Mouse (Mus musculus): ENCODE data around the gene Gbp4. TPM values are rescaled to one million over a fixed set of nuclear protein-coding genes. Genes with fewer than 3 reads are reported as not detected.
"Not testable (repeated sequence)": the region's sequence is repeated elsewhere in the genome, so short reads cannot be mapped to it uniquely, and the experiment has no call there.

Gene Gbp4
- polyA plus RNA-seq, 1 experiment from 2014 or later, result 1.1 TPM

DNA sequence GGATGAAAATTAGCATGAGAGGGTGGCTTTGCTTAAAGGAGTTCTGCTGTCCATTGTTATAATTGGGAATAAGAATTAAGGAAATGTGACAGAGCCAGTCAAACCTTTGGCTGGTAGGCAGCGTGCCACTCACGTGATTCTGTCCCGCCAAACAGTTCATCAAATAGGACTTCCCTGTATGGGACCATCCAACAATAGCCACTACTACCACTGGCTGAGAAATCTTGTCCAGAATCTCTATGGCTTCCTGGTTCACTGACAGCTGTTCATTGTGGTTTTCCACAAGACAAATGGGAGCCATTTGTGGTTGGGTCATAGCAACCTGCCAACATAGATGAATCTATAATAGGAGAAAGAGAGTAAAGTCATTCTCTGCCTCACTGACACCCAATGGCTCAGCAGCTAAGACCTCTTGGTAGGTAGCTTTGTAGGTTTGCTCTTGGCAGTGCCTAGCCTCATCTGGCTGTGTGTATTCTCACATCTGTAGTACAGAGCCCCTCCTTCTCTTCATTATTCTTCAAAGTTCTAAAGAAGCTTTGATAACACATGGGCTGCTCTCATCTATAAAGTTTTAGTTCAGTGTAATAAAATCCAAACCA is 2.6 kb downstream of the Gbp4 start:
- not testable (repeated sequence) for H3K9me3 ChIP-seq (replicated peaks; ENCODE audit: control insufficient read depth, low read length); H3K27me3 ChIP-seq (ENCODE audit: control insufficient read depth, insufficient read depth, low read length); H3K4me1 ChIP-seq (ENCODE audit: control insufficient read depth, insufficient read depth, low read length); H3K27ac ChIP-seq (ENCODE audit: low read length); H3K4me3 ChIP-seq (replicated peaks; ENCODE audit: low read length); ATAC-seq (ENCODE audit: insufficient read depth, low FRiP score); H3K4me2 ChIP-seq (ENCODE audit: low read depth, low read length); H3K9ac ChIP-seq (ENCODE audit: low read length); H3K36me3 ChIP-seq (ENCODE audit: control insufficient read depth, insufficient read depth, low read length)
- 81% methylated on average over 3 of the region's 3 CpGs for WGBS

DNA sequence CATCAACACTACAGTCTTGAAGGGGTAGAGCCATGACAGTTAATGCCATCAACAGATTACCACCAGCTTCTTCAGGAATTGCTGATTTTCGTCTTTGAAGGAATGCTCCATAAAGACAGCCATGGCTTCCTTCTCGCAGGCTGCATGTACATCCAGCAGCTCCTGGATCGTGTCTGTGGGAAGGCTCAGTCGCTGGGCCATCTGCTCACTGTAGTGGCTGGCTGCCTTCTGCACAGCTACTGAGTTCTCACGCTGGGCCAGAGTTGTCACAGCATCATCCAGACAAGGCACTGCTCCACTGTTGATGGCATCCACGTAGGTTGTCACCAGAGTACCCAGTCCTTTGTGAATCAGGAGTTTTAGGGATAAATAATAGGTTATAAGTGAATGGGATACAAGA is 17.7 kb downstream of the Gbp4 start:
- 69% methylated on average over 6 of the region's 6 CpGs for WGBS
- H3K4me2 ChIP-seq (ENCODE audit: low read depth, low read length); ATAC-seq (ENCODE audit: insufficient read depth, low FRiP score); H3K9me3 ChIP-seq (replicated peaks; ENCODE audit: control insufficient read depth, low read length); H3K36me3 ChIP-seq (ENCODE audit: control insufficient read depth, insufficient read depth, low read length); H3K4me3 ChIP-seq (replicated peaks; ENCODE audit: low read length); H3K9ac ChIP-seq (ENCODE audit: low read length); H3K27me3 ChIP-seq (ENCODE audit: control insufficient read depth, insufficient read depth, low read length); H3K27ac ChIP-seq (ENCODE audit: low read length); H3K4me1 ChIP-seq (ENCODE audit: control insufficient read depth, insufficient read depth, low read length): not testable (repeated sequence)

DNA sequence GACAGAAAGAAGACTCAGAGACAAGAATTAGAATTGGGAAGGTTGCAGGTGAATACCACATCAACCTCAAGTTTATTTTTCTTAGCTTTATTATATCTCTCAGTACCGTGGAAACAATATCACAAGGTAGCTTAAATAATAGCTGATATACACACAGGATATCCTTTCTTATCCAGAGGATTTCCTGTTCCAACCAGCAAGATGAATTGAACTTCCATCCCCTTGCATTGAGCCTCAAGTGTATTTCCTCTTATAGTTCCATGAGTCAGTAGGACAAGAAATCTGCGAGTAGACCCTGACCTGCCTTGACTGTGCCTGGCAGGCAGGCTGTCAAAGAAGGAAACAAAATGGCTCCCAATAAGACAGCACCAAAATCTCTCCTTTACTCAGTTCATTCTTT is 23.6 kb downstream of the Gbp4 start:
- no peak for ATAC-seq (ENCODE audit: insufficient read depth, low FRiP score)
- no peak overlapping the region for H3K4me3 ChIP-seq (replicated peaks; ENCODE audit: low read length)
- no peaks in the 10 kb centered on the region for H3K4me1 ChIP-seq (ENCODE audit: control insufficient read depth, insufficient read depth, low read length)
- H3K27ac ChIP-seq (ENCODE audit: low read length), result no peak overlapping the region
- no peak overlapping the region for H3K9ac ChIP-seq (ENCODE audit: low read length)
- 56% methylated on average over 2 of the region's 2 CpGs for WGBS
- no peaks in the 10 kb centered on the region for H3K9me3 ChIP-seq (replicated peaks; ENCODE audit: control insufficient read depth, low read length)
- no peak overlapping the region for H3K4me2 ChIP-seq (ENCODE audit: low read depth, low read length)
- H3K27me3 ChIP-seq (ENCODE audit: control insufficient read depth, insufficient read depth, low read length), result no peaks in the 10 kb centered on the region
- no peaks in the 10 kb centered on the region for H3K36me3 ChIP-seq (ENCODE audit: control insufficient read depth, insufficient read depth, low read length)

DNA sequence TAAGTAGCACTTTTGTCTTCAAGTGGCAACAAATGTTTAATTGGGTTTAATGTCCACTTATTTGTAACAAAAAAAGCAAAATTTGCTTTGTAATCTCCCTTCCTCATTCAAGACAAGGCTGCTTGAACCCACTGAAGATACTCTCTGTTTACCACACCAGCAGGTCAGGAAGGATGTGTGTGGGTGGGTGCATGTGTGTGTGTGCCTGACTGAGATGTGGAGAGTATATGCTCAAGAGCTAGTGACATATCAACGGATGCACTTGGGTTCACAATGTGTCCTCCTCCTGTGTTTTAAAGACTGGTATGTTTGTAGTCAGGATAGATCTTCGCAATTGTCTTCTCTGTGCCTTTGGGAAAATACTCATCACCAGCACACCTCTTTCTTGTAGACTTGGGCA is 24.7 kb downstream of the Gbp4 start:
- H3K4me3 ChIP-seq (replicated peaks; ENCODE audit: low read length), result no peak overlapping the region
- no peak overlapping the region for H3K9ac ChIP-seq (ENCODE audit: low read length)
- H3K4me1 ChIP-seq (ENCODE audit: control insufficient read depth, insufficient read depth, low read length), result no peaks in the 10 kb centered on the region
- H3K36me3 ChIP-seq (ENCODE audit: control insufficient read depth, insufficient read depth, low read length), result no peaks in the 10 kb centered on the region
- H3K27ac ChIP-seq (ENCODE audit: low read length), result no peak overlapping the region
- WGBS, result 87% methylated on average over 2 of the region's 2 CpGs
- H3K9me3 ChIP-seq (replicated peaks; ENCODE audit: control insufficient read depth, low read length), result no peaks in the 10 kb centered on the region
- ATAC-seq (ENCODE audit: insufficient read depth, low FRiP score), result no peak
- H3K27me3 ChIP-seq (ENCODE audit: control insufficient read depth, insufficient read depth, low read length), result no peaks in the 10 kb centered on the region
- H3K4me2 ChIP-seq (ENCODE audit: low read depth, low read length), result no peak overlapping the region

DNA sequence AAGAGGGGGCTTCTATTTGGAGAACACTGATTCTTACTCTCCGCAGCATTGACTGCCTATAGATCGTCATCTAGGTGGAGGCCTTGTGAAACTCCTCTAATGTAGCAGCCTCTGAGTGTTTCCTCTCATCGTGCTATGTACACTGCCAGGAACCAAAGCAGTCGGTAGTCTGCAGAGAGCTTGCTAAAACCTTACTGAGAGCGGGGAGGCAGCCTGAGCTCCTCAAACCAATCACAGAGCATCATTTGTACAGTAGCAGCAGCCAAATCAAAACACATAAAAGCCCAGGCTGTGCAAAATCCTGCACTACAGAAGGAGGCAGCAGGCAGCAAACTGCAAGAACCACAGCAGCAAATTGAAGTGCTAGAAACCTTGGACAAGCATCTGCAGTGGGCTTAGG is 25.7 kb downstream of the Gbp4 start:
- no peak overlapping the region for H3K27ac ChIP-seq (ENCODE audit: low read length)
- no peak for ATAC-seq (ENCODE audit: insufficient read depth, low FRiP score)
- WGBS, result 90% methylated on average over 5 of the region's 5 CpGs

DNA sequence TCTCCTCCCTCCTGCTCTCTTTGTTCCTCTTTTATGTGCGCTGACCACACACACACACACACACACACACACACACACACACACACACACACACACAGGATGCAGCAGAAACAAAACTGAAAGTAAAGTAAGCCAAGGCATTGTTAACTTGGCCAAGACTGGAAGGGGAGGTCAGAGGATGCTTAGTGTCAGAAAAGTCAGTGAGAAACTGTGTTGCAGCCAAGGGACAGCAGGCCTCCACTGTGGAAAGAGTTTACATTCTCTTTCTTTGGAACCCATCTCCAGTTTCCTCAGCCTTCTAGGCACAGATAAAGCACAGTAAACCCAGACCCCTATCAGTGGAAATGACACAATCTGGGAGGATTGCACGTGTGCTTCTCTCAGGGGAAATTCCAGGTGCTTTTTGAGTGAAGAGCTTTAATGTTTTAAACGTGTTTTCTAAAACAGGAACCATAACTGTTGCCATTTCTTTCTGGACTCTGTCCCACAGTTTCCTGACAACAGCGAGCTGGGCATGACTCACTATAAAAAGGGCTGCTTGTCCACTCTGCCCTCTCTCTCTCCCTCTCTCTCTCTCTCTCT is 29.0 kb downstream of the Gbp4 start:
- not testable (repeated sequence) for H3K4me3 ChIP-seq (replicated peaks; ENCODE audit: low read length); H3K4me1 ChIP-seq (ENCODE audit: control insufficient read depth, insufficient read depth, low read length); H3K36me3 ChIP-seq (ENCODE audit: control insufficient read depth, insufficient read depth, low read length); H3K9me3 ChIP-seq (replicated peaks; ENCODE audit: control insufficient read depth, low read length); H3K9ac ChIP-seq (ENCODE audit: low read length); H3K27me3 ChIP-seq (ENCODE audit: control insufficient read depth, insufficient read depth, low read length)
- WGBS, result 11% methylated on average over 4 of the region's 4 CpGs
- Histone ChIP-seq H3K4me2 (ENCODE audit: low read depth, low read length) (peak overlapping the region; percentile 21; the same call in 1 of the 2 replicates), H3K27ac (ENCODE audit: low read length) (peak overlapping the region; percentile 55)
- peak; percentile 82 for ATAC-seq (ENCODE audit: insufficient read depth, low FRiP score)

More for the DNA sequence above, 25.7 kb downstream of the Gbp4 start:
- Histone ChIP-seq H3K9ac (ENCODE audit: low read length) (no peak overlapping the region), H3K4me1 (ENCODE audit: control insufficient read depth, insufficient read depth, low read length) (no peaks in the 10 kb centered on the region), H3K27me3 (ENCODE audit: control insufficient read depth, insufficient read depth, low read length) (no peaks in the 10 kb centered on the region), H3K4me2 (ENCODE audit: low read depth, low read length) (no peak overlapping the region), H3K9me3 (replicated peaks; ENCODE audit: control insufficient read depth, low read length) (no peaks in the 10 kb centered on the region), H3K36me3 (ENCODE audit: control insufficient read depth, insufficient read depth, low read length) (no peaks in the 10 kb centered on the region), H3K4me3 (replicated peaks; ENCODE audit: low read length) (no peak overlapping the region)

DNA sequence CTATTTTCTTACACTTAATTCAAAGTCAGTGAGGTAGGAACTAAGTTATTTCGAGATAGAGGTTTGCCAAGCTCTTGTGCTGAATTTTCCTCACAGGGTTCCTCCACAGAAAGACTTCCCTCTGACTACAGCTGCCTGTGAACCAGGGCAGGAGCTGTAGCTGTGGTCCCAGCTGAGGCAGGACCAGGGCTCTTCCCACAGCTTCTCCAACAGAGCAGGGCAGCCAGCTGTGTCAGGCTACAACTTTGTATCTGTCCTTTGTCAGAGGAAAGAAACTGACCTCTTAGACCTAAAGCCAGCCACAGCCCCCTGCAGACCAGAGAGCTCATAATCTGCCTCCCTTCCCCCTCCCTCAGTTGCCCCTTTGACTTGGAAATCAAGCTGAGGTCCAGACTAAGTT is 29.6 kb downstream of the Gbp4 start:
- not testable (repeated sequence) for H3K9ac ChIP-seq (ENCODE audit: low read length); H3K4me3 ChIP-seq (replicated peaks; ENCODE audit: low read length); H3K4me1 ChIP-seq (ENCODE audit: control insufficient read depth, insufficient read depth, low read length); H3K9me3 ChIP-seq (replicated peaks; ENCODE audit: control insufficient read depth, low read length); H3K27me3 ChIP-seq (ENCODE audit: control insufficient read depth, insufficient read depth, low read length); H3K36me3 ChIP-seq (ENCODE audit: control insufficient read depth, insufficient read depth, low read length)
- ATAC-seq (ENCODE audit: insufficient read depth, low FRiP score), result peak; percentile 50; the same call in 1 of the 2 replicates
- 0 out of 2 replicates have a peak overlapping the region, but pooled peaks have one; percentile 9 for H3K4me2 ChIP-seq (ENCODE audit: low read depth, low read length)
- WGBS, result 46% methylated on average over 1 of the region's 1 CpGs
- H3K27ac ChIP-seq (ENCODE audit: low read length), result 0 out of 2 replicates have a peak overlapping the region, but pooled peaks have one; percentile 42

DNA sequence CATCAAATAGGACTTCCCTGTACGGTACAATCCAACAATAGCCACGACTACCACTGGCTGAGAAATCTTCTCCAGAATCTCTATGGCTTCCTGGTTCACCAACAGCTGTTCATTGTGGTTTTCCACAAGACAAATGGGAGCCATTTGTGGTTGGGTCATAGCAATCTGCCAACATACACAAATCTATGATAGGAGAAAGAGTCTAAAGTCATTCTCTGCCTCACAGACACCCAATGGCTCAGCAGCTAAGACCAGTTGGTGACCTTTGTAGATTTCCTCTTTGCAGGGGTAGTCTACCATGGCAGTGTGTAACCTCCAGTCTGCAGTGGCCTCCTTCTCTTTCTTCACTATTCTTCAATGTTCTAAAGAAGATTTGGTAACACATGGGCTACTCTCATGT is 33.7 kb downstream of the Gbp4 start:
- not testable (repeated sequence) for ATAC-seq (ENCODE audit: insufficient read depth, low FRiP score); H3K4me2 ChIP-seq (ENCODE audit: low read depth, low read length); H3K27ac ChIP-seq (ENCODE audit: low read length); H3K4me1 ChIP-seq (ENCODE audit: control insufficient read depth, insufficient read depth, low read length); H3K9me3 ChIP-seq (replicated peaks; ENCODE audit: control insufficient read depth, low read length); H3K9ac ChIP-seq (ENCODE audit: low read length); H3K27me3 ChIP-seq (ENCODE audit: control insufficient read depth, insufficient read depth, low read length); H3K4me3 ChIP-seq (replicated peaks; ENCODE audit: low read length); H3K36me3 ChIP-seq (ENCODE audit: control insufficient read depth, insufficient read depth, low read length)
- WGBS, result 79% methylated on average over 2 of the region's 2 CpGs

DNA sequence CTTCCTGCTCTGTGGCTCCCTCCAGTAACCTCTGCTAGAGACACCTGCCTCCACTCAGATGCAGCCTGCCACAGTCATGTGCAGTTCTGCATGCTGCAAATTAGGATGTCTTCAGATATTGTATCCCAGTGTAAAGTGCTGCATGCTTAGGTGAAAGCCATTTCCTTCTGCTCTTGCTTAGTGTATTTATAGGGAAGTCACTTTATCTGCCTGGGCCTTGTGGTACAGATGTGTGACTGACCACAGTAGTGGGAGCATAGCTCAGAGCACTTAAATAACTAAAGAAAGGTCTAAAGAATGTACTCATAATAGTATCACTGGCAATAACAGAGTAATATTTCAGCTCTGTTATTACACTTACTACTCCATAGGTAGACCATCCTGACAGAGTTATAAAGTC is 57.5 kb downstream of the Gbp4 start:
- Histone ChIP-seq H3K9me3 (replicated peaks; ENCODE audit: control insufficient read depth, low read length) (no peaks in the 10 kb centered on the region), H3K4me3 (replicated peaks; ENCODE audit: low read length) (no peak overlapping the region), H3K27me3 (ENCODE audit: control insufficient read depth, insufficient read depth, low read length) (no peaks in the 10 kb centered on the region), H3K36me3 (ENCODE audit: control insufficient read depth, insufficient read depth, low read length) (no peaks in the 10 kb centered on the region), H3K4me1 (ENCODE audit: control insufficient read depth, insufficient read depth, low read length) (no peaks in the 10 kb centered on the region), H3K27ac (ENCODE audit: low read length) (no peak overlapping the region), H3K9ac (ENCODE audit: low read length) (no peak overlapping the region), H3K4me2 (ENCODE audit: low read depth, low read length) (no peak overlapping the region)
- no peak for ATAC-seq (ENCODE audit: insufficient read depth, low FRiP score)

Measured in stomach, embryonic 16.5 days (tissue).